23 mouse cellular contexts compared by ENCODE assay signal in genomic region chr19:26661198-26661597, GRCm38 (mm10).
"Had no signal": no experiment of that assay in that cellular context is flagged by ENCODE, and none has a peak within 500 bp of the region (broad histone marks: within the 10 kb centered on the region; RNA-seq: fewer than 3 reads in every experiment).

No protein-coding gene starts in this region.

- H3K4me2 ChIP-seq: limb, embryonic 13.5 days; liver, embryonic 12.5 days; liver, embryonic 15.5 days; lung, embryonic 15.5 days; midbrain, embryonic 13.5 days; neural tube, embryonic 13.5 days; stomach, embryonic 15.5 days had no signal

- H3K27ac ChIP-seq: limb, embryonic 10.5 days; limb, embryonic 13.5 days; liver, embryonic 12.5 days; liver, embryonic 15.5 days; lung, embryonic 15.5 days; midbrain, embryonic 10.5 days; midbrain, embryonic 13.5 days; neural tube, embryonic 13.5 days; stomach, embryonic 15.5 days had no signal

- H3K36me3 ChIP-seq: limb, embryonic 10.5 days; liver, embryonic 12.5 days; liver, embryonic 15.5 days; midbrain, embryonic 10.5 days; midbrain, embryonic 13.5 days; stomach, embryonic 15.5 days had no signal

- H3K4me3 ChIP-seq: limb, embryonic 10.5 days; limb, embryonic 13.5 days; liver, embryonic 12.5 days; liver, embryonic 15.5 days; lung, embryonic 15.5 days; megakaryocyte, embryonic 14.5 days; midbrain, embryonic 10.5 days; midbrain, embryonic 13.5 days; myocyte; neural tube, embryonic 13.5 days; stomach, embryonic 15.5 days had no signal

- H3K27me3 ChIP-seq: limb, embryonic 13.5 days; liver, embryonic 12.5 days; liver, embryonic 15.5 days; lung, embryonic 15.5 days; megakaryocyte, embryonic 14.5 days; midbrain, embryonic 13.5 days; neural tube, embryonic 13.5 days; stomach, embryonic 15.5 days had no signal

- H3K9me3 ChIP-seq: limb, embryonic 10.5 days; limb, embryonic 13.5 days; liver, embryonic 12.5 days; liver, embryonic 15.5 days; lung, embryonic 15.5 days; megakaryocyte, embryonic 14.5 days; midbrain, embryonic 10.5 days; midbrain, embryonic 13.5 days; neural tube, embryonic 13.5 days; stomach, embryonic 15.5 days had no signal

- H3K4me1 ChIP-seq: limb, embryonic 10.5 days; limb, embryonic 13.5 days; liver, embryonic 12.5 days; liver, embryonic 15.5 days; lung, embryonic 15.5 days; midbrain, embryonic 10.5 days; midbrain, embryonic 13.5 days; neural tube, embryonic 13.5 days; stomach, embryonic 15.5 days had no signal

- DNase-seq: kidney, adult 9 months; kidney, postnatal 10 days; kidney, postnatal 36 days; liver; lung, adult 18-20 months; lung, postnatal 10 days; lung, postnatal 36 days; retina, postnatal 1 day; right cerebral cortex, postnatal 25 days; spleen, adult 18-20 months; thymus, postnatal 25 days had no signal

- H3K9ac ChIP-seq: limb, embryonic 13.5 days; liver, embryonic 12.5 days; liver, embryonic 15.5 days; lung, embryonic 15.5 days; midbrain, embryonic 13.5 days; neural tube, embryonic 13.5 days; stomach, embryonic 15.5 days had no signal

- ATAC-seq: liver, embryonic 12.5 days; midbrain, embryonic 13.5 days; midbrain, embryonic 16.5 days had no signal
